Mouse (Mus musculus): Measurements from ENCODE around the gene Cnot4. TPM values are rescaled to one million over a fixed set of nuclear protein-coding genes. Genes with fewer than 3 reads are reported as not detected.

The Cnot4 gene
- polyA plus RNA-seq, 2 experiments: 7.3 to 11.2 TPM

- Histone ChIP-seq H3K4me3 (ENCODE audit: insufficient read depth in 1 of 2, low read depth in 2 of 2, low read length in 2 of 2) (no peak overlapping the region), H3K27ac (no peak overlapping the region), H3K27me3 (ENCODE audit: control insufficient read depth, insufficient read depth, low read length) (no peaks in the 10 kb centered on the region), H3K4me2 (ENCODE audit: low read depth) (no peak overlapping the region), H3K36me3 (replicated peaks; ENCODE audit: control insufficient read depth, insufficient read depth, low read depth) (0 out of 2 replicates have a peak, but pooled peaks cover 4% of the 10 kb centered on the region), H3K9me3 (ENCODE audit: control insufficient read depth, low read length) (no peaks in the 10 kb centered on the region), H3K4me1 (replicated peaks; ENCODE audit: control insufficient read depth in 2 of 2, insufficient read depth in 2 of 2, low read length in 1 of 2) (peaks cover 2 to 3% of the 10 kb centered on the region in 2 experiments; a peak in 1 of 4 replicates), H3K9ac (replicated peaks) (no peak overlapping the region)
- no peak for TF ChIP-seq CTCF (IDR thresholded peaks at IDR 0.05; ENCODE audit: low read depth)
- no peak for TF ChIP-seq EP300 (IDR thresholded peaks at IDR 0.05; ENCODE audit: low read depth)
- WGBS (ENCODE audit: insufficient replicate concordance): 71% methylated on average over 2 of the region's 2 CpGs
- DNase-seq (ENCODE audit: low read depth in 3 of 3, low spot score in 3 of 3): no peak
- no peak for ATAC-seq (ENCODE audit: insufficient read depth)
These were observed 11.0 kb downstream of the Cnot4 start for GRCm38 (mm10) chr6:35122488-35122887.

- ATAC-seq (ENCODE audit: insufficient read depth) (no peak), DNase-seq (ENCODE audit: low read depth in 3 of 3, low spot score in 3 of 3) (no peak)
- Histone ChIP-seq H3K4me3 (ENCODE audit: insufficient read depth in 1 of 2, low read depth in 2 of 2, low read length in 2 of 2) (no peak overlapping the region), H3K9ac (replicated peaks) (no peak overlapping the region), H3K4me2 (ENCODE audit: low read depth) (no peak overlapping the region), H3K27me3 (ENCODE audit: control insufficient read depth, insufficient read depth, low read length) (no peaks in the 10 kb centered on the region), H3K27ac (no peak overlapping the region), H3K9me3 (ENCODE audit: control insufficient read depth, low read length) (no peaks in the 10 kb centered on the region), H3K4me1 (replicated peaks; ENCODE audit: control insufficient read depth in 2 of 2, insufficient read depth in 2 of 2, low read length in 1 of 2) (peaks cover 2 to 3% of the 10 kb centered on the region in 2 experiments; a peak in 1 of 4 replicates), H3K36me3 (replicated peaks; ENCODE audit: control insufficient read depth, insufficient read depth, low read depth) (0 out of 2 replicates have a peak, but pooled peaks cover 4% of the 10 kb centered on the region)
- WGBS (ENCODE audit: insufficient replicate concordance): 80% methylated on average over 3 of the region's 3 CpGs
- TF ChIP-seq EP300 (IDR thresholded peaks at IDR 0.05; ENCODE audit: low read depth) (no peak), CTCF (IDR thresholded peaks at IDR 0.05; ENCODE audit: low read depth) (no peak)
These were observed 11.6 kb downstream of the Cnot4 start for GRCm38 (mm10) chr6:35121925-35122324.

GRCm38 (mm10) chr6:35102457-35102856 is 31.1 kb downstream of the Cnot4 start:
- Histone ChIP-seq H3K4me2 (ENCODE audit: low read depth) (no peak overlapping the region), H3K9me3 (ENCODE audit: control insufficient read depth, low read length) (no peaks in the 10 kb centered on the region), H3K27ac (no peak overlapping the region), H3K4me3 (ENCODE audit: insufficient read depth in 1 of 2, low read depth in 2 of 2, low read length in 2 of 2) (no peak overlapping the region), H3K9ac (replicated peaks) (no peak overlapping the region), H3K27me3 (ENCODE audit: control insufficient read depth, insufficient read depth, low read length) (no peaks in the 10 kb centered on the region), H3K4me1 (replicated peaks; ENCODE audit: control insufficient read depth in 2 of 2, insufficient read depth in 2 of 2, low read length in 1 of 2) (no peaks in the 10 kb centered on the region), H3K36me3 (replicated peaks; ENCODE audit: control insufficient read depth, insufficient read depth, low read depth) (no peaks in the 10 kb centered on the region)
- TF ChIP-seq CTCF (IDR thresholded peaks at IDR 0.05; ENCODE audit: low read depth) (no peak), EP300 (IDR thresholded peaks at IDR 0.05; ENCODE audit: low read depth) (no peak)
- ATAC-seq (ENCODE audit: insufficient read depth) (no peak), DNase-seq (ENCODE audit: low read depth in 3 of 3, low spot score in 3 of 3) (no peak)
- WGBS (ENCODE audit: insufficient replicate concordance): 81% methylated on average over 1 of the region's 1 CpGs

- Histone ChIP-seq H3K9me3 (ENCODE audit: control insufficient read depth, low read length) (no peaks in the 10 kb centered on the region), H3K27ac (no peak overlapping the region), H3K4me3 (ENCODE audit: insufficient read depth in 1 of 2, low read depth in 2 of 2, low read length in 2 of 2) (no peak overlapping the region), H3K4me1 (replicated peaks; ENCODE audit: control insufficient read depth in 2 of 2, insufficient read depth in 2 of 2, low read length in 1 of 2) (no peaks in the 10 kb centered on the region), H3K9ac (replicated peaks) (no peak overlapping the region), H3K36me3 (replicated peaks; ENCODE audit: control insufficient read depth, insufficient read depth, low read depth) (peaks cover 2% of the 10 kb centered on the region), H3K4me2 (ENCODE audit: low read depth) (no peak overlapping the region), H3K27me3 (ENCODE audit: control insufficient read depth, insufficient read depth, low read length) (no peaks in the 10 kb centered on the region)
- DNase-seq (ENCODE audit: low read depth in 3 of 3, low spot score in 3 of 3) (no peak), ATAC-seq (ENCODE audit: insufficient read depth) (no peak)
- TF ChIP-seq EP300 (IDR thresholded peaks at IDR 0.05; ENCODE audit: low read depth) (no peak), CTCF (IDR thresholded peaks at IDR 0.05; ENCODE audit: low read depth) (no peak)
- WGBS (ENCODE audit: insufficient replicate concordance): 68% methylated on average over 3 of the region's 3 CpGs
These were observed 48.6 kb downstream of the Cnot4 start for GRCm38 (mm10) chr6:35084927-35085326.

GRCm38 (mm10) chr6:35075148-35075547 is 58.4 kb downstream of the Cnot4 start:
- TF ChIP-seq EP300 (IDR thresholded peaks at IDR 0.05; ENCODE audit: low read depth): no peak
- no peak for TF ChIP-seq CTCF (IDR thresholded peaks at IDR 0.05; ENCODE audit: low read depth)

More at GRCm38 (mm10) chr6:35075148-35075547, 58.4 kb downstream of the Cnot4 start:
- DNase-seq (ENCODE audit: low read depth in 3 of 3, low spot score in 3 of 3): no peak
- Histone ChIP-seq H3K4me1 (replicated peaks; ENCODE audit: control insufficient read depth in 2 of 2, insufficient read depth in 2 of 2, low read length in 1 of 2) (no peaks in the 10 kb centered on the region), H3K27ac (no peak overlapping the region), H3K36me3 (replicated peaks; ENCODE audit: control insufficient read depth, insufficient read depth, low read depth) (peaks cover 3% of the 10 kb centered on the region), H3K4me3 (ENCODE audit: insufficient read depth in 1 of 2, low read depth in 2 of 2, low read length in 2 of 2) (no peak overlapping the region), H3K9me3 (ENCODE audit: control insufficient read depth, low read length) (no peaks in the 10 kb centered on the region), H3K27me3 (ENCODE audit: control insufficient read depth, insufficient read depth, low read length) (no peaks in the 10 kb centered on the region), H3K4me2 (ENCODE audit: low read depth) (no peak overlapping the region), H3K9ac (replicated peaks) (no peak overlapping the region)
- no peak for ATAC-seq (ENCODE audit: insufficient read depth)
- WGBS (ENCODE audit: insufficient replicate concordance): 94% methylated on average over 9 of the region's 9 CpGs
